Mouse (Mus musculus): ENCODE results near the gene Vmn1r172. TPM values are rescaled to one million over a fixed set of nuclear protein-coding genes. Genes with fewer than 3 reads are reported as not detected.
"Not testable (repeated sequence)": the region's sequence is repeated elsewhere in the genome, so short reads cannot be mapped to it uniquely, and the experiment has no call there.

The Vmn1r172 gene
- polyA plus RNA-seq (2015; fragmentation: Nextera tagmentation; extraction: Ambion mirVana): not detected in 2 replicates

GRCm38 (mm10) chr7:23658016-23658415 is at the start of gene Vmn1r172:
Gene Vmn1r172, plus strand, starts transcription at chr7:23658316.
- Histone ChIP-seq H3K27me3 (replicated peaks) (no peaks in the 10 kb centered on the region), H3K9me3 (no peaks in the 10 kb centered on the region), H3K4me3 (replicated peaks) (no peak within 1 kb of the TSS), H3K9ac (no peak within 1 kb of the TSS), H3K36me3 (no peaks in the 10 kb centered on the region), H3K4me1 (no peaks in the 10 kb centered on the region), H3K27ac (no peak within 1 kb of the TSS), H3K4me2 (no peak within 1 kb of the TSS)
- 58% methylated on average over 2 of the region's 2 CpGs for WGBS
- ATAC-seq (ENCODE audit: insufficient read depth, low FRiP score, low read depth): no peak

DNA sequence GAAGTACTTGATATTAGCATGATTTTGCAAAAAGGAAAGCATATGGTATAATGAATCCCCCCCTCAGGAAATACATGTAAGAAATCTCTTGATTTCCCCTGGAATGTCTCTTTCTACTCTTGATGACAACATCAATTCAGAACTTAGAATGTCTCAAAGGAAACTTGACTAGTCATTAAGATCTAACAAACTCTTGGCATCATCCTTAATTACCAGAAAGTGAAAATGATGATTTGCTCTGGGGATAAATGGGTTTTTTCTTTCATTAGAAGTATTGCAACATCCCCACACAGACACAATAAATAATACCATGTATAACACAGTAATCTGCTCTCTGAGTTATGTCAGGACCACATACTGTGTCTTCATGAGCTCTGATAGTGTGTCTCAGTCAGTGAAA is 27.7 kb upstream of the Vmn1r172 start, which contains the start of gene Vmn1r171:
Gene Vmn1r171, plus strand, starts transcription at position 301 of the 400 bp plus-strand sequence.
- no peaks in the 10 kb centered on the region for H3K36me3 ChIP-seq
- no peaks in the 10 kb centered on the region for H3K4me1 ChIP-seq
- no peak within 1 kb of the TSS for H3K4me2 ChIP-seq
- H3K27me3 ChIP-seq (replicated peaks): no peaks in the 10 kb centered on the region
- no peaks in the 10 kb centered on the region for H3K9me3 ChIP-seq
- H3K27ac ChIP-seq: no peak within 1 kb of the TSS
- ATAC-seq (ENCODE audit: insufficient read depth, low FRiP score, low read depth): no peak
- no peak within 1 kb of the TSS for H3K4me3 ChIP-seq (replicated peaks)
- H3K9ac ChIP-seq: no peak within 1 kb of the TSS

DNA sequence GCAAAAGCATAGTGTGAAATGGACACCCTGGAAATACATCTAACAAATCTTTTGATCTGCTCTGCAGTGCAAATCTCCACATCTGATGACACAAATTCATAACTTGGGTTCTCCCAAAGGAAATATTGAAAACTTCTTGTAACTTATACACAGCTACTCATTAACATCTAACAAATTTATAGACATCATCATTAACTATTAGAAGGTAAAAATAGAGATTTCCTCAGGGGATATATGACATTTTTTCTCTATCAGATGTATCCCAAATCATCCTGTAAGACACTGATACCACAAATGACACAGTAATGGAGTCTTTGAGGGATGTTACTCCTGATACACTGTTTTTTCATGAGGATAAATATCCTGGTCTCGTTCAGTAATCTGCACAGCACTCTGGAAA is 42.3 kb downstream of the Vmn1r172 start, which contains the start of gene Vmn1r173:
Gene Vmn1r173, plus strand, starts transcription at position 301 of the 400 bp plus-strand sequence.
- H3K4me1 ChIP-seq; H3K9me3 ChIP-seq; H3K4me2 ChIP-seq; H3K9ac ChIP-seq; H3K27me3 ChIP-seq (replicated peaks); H3K4me3 ChIP-seq (replicated peaks); H3K36me3 ChIP-seq; H3K27ac ChIP-seq; ATAC-seq (ENCODE audit: insufficient read depth, low FRiP score, low read depth): not testable (repeated sequence)
- WGBS: 53% methylated on average over 1 of the region's 1 CpGs

Other genes starting within 250 kb of the Vmn1r172 start
- not detected in 2 replicates for gene Vmn1r167, start 151.1 kb upstream of the Vmn1r172 start, polyA plus RNA-seq (2015; fragmentation: Nextera tagmentation; extraction: Ambion mirVana)
- gene Vmn1r168, start 118.6 kb upstream of the Vmn1r172 start, polyA plus RNA-seq (2015; fragmentation: Nextera tagmentation; extraction: Ambion mirVana): not detected in 2 replicates
- gene Vmn1r169, start 82.8 kb upstream of the Vmn1r172 start, polyA plus RNA-seq (2015; fragmentation: Nextera tagmentation; extraction: Ambion mirVana): not detected in 2 replicates
- gene Vmn1r170, start 52.1 kb upstream of the Vmn1r172 start, polyA plus RNA-seq (2015; fragmentation: Nextera tagmentation; extraction: Ambion mirVana): not detected in 2 replicates
- gene Vmn1r171, start 27.6 kb upstream of the Vmn1r172 start, polyA plus RNA-seq (2015; fragmentation: Nextera tagmentation; extraction: Ambion mirVana): not detected in 2 replicates
- not detected in 2 replicates for gene Vmn1r173, start 42.4 kb downstream of the Vmn1r172 start, polyA plus RNA-seq (2015; fragmentation: Nextera tagmentation; extraction: Ambion mirVana)
- not detected in 2 replicates for gene Vmn1r174, start 94.0 kb downstream of the Vmn1r172 start, polyA plus RNA-seq (2015; fragmentation: Nextera tagmentation; extraction: Ambion mirVana)
- gene Vmn1r175, start 152.3 kb downstream of the Vmn1r172 start, polyA plus RNA-seq (2015; fragmentation: Nextera tagmentation; extraction: Ambion mirVana): not detected in 2 replicates
- gene Vmn1r176, start 179.1 kb downstream of the Vmn1r172 start, polyA plus RNA-seq (2015; fragmentation: Nextera tagmentation; extraction: Ambion mirVana): not detected in 2 replicates
- not detected in 2 replicates for gene Vmn1r177, start 208.1 kb downstream of the Vmn1r172 start, polyA plus RNA-seq (2015; fragmentation: Nextera tagmentation; extraction: Ambion mirVana)
- not detected in 2 replicates for gene Vmn1r178, start 233.7 kb downstream of the Vmn1r172 start, polyA plus RNA-seq (2015; fragmentation: Nextera tagmentation; extraction: Ambion mirVana)

All from stomach, embryonic 15.5 days (tissue).